Mouse (Mus musculus) lung, postnatal 25 days (tissue): ENCODE measurements around the gene Matn3.
A peak's percentile ranks its signal among the peaks of the same experiment; 100 is the strongest.

Source experiments
- DNase-seq: peaks from one replicate; pipeline ENCODE4 v3.0.0; 2022; ENCODE audit warnings: low spot score

Gene Matn3

DNA sequence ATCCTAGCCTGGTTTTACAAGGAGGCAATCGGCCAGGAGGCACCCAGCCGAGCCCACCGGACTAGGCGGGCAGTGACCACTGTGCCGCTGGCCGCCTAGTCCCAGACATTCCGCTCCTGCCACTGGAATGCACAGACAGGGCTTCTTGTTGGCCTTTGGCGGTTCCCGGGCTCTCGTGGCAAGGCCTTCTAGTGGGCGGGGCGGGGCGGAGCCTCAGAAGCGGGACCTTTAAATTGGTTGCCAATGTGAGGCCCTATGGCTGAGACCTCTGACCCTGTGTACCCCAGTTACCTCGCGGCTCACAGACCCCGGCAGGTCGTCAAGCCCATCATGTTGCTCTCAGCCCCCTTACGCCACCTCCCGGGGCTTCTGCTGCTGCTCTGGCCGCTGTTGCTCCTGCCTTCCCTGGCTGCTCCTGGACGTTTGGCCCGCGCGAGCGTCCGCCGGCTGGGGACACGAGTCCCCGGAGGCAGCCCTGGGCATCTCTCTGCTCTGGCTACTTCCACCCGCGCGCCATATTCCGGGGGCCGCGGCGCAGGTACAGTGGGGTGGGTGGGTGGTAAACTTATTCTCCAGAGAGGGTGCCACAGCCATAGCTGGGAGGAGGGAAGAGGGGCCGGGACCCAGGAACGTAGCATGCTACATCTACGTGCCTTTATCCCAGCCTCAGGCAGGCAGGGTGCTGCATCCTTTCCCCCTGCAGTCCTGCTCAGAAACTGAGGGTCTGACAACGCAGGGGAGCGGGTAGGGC lies at the start of gene Matn3:
Gene Matn3, plus strand, starts transcription at position 216 of the 751 bp plus-strand sequence.
- peak; percentile 83 for DNase-seq

DNA sequence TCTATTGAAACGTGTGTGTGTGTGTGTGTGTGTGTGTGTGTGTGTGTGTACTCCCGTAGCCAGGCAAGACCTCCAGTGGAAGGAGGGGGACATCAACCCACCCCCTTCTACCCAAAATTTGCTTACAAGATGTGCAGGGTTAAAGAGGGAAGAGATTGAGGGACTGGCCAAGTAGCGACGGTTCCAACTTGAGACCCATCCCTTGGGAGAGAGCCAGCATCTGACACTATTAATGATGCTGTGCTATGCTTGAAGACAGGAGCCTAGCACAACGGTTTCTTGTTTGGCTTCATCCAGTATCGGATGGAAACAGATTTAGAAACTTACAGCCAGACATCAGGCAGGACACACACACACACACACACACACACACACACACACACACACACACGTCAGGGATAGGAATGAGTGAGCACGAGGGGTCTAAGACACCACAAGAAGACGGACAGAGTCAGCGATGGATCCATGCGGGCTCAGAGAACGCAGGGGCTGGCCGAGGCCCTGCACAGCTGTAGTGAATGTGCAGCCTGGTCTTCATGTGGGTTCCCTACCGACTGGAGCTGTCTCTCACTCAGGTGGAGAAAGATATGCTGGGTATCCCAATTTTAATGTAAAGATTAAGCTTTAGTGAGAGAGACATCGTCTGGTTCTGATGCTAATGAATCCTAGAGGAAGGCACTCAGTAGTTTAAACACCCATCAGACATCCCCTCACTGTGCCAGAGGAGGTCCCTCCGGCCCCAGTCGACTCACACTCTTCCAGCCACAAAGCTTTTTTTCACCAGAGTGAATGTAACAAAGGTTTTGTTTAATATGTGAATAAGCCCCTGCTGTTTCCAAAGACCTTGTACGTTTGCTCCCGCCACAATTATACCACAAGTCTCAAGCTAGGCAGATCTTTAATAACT lies 48.6 kb upstream of the Matn3 start:
- DNase-seq = no peak

DNA sequence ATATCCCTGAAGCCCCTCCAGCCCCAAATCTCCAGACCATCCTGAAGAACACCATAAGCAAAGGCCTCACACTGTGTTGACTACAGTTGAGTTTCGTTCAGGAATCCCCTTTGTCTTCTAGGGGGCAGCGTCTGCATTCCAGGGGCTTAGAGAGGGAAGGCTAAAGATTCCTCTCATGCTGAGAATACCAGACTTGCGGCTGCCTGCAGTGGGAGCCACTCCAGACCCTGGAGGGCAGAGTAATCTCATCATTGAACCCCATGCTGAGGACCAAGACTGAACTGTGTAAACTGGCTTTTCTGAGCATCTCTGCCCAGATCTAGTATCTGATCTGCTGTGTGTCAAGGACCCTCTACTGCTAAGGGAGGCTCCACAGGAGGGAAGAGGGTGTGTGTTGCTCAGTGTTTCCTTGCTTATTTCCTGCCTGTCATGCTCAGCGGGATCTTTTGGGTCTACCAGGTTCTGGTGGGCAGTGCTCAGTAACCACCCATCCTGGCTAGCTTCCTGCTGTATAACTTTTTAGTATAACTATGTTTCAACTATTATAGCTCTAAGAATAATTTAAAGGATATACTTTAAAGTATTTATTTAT lies 47.5 kb upstream of the Matn3 start:
- no peak for DNase-seq

GRCm38 (mm10) chr12:8900919-8901663 lies 46.6 kb upstream of the Matn3 start:
- peak; percentile 36 for DNase-seq

DNA sequence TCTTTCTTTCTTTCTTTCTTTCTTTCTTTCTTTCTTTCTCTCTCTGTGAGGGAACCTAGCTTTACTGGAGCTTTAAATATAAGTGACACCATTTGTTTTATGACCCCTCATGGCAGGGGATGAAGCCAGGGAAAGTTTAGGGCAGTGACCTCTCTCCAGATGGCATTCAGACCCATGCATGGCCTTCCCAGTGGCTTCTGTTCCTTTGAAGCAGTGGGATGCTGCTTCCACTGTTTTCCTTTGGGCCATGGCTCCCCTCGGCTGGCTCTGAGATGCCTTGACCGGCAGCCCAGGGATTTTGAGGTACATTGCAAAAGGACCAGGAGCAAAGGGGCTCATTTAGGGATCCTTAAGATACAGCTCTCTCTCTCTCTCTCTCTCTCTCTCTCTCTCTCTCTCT lies 45.8 kb upstream of the Matn3 start:
- no peak for DNase-seq

- no peak for DNase-seq
Observed at GRCm38 (mm10) chr12:8902479-8902878, 45.2 kb upstream of the Matn3 start.

GRCm38 (mm10) chr12:8912860-8913685 lies 34.7 kb upstream of the Matn3 start:
- no peak for DNase-seq

GRCm38 (mm10) chr12:8913701-8914340 lies 33.9 kb upstream of the Matn3 start:
- DNase-seq = no peak

DNA sequence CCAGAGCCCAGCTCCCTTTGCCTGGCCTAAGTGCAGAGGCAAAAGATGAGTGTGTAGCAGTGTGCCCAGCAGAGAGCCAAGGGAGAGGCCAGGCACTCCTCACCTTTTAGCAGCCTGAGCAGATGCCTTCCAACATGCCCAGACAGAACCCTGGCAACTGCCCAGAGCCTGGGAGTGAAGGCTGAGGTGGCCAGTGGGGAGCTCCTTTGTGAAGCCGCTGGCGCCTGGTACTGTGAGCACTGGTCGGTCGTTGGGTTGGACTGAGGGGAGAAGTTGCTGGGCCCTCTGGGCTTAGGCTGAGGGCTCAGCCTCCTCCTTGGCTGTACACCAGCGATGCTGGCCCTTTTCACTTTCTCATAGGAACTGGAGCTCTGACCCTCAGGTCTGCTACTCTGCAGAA lies 31.4 kb upstream of the Matn3 start:
- no peak for DNase-seq

DNA sequence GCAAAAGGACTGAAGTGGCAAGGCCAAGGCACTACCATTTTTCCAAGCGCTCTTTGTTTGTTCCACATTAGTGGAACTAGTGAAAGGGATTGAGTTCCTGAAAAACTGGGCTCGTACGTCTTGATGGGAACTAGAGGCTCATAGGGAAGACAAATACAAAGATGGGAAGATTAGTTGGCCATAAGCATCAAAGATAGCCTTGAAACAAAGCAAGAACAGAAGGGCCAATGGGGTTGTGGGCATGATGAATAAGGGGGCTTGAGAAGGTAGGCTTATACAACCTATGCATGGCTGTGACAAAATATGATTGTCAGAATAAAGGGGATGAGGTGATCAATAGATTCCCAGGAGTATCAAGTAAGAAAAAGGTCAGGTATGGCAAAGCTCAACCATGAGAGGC lies 28.5 kb upstream of the Matn3 start:
- no peak for DNase-seq

GRCm38 (mm10) chr12:8920996-8921393 lies 26.7 kb upstream of the Matn3 start:
- no peak for DNase-seq

DNA sequence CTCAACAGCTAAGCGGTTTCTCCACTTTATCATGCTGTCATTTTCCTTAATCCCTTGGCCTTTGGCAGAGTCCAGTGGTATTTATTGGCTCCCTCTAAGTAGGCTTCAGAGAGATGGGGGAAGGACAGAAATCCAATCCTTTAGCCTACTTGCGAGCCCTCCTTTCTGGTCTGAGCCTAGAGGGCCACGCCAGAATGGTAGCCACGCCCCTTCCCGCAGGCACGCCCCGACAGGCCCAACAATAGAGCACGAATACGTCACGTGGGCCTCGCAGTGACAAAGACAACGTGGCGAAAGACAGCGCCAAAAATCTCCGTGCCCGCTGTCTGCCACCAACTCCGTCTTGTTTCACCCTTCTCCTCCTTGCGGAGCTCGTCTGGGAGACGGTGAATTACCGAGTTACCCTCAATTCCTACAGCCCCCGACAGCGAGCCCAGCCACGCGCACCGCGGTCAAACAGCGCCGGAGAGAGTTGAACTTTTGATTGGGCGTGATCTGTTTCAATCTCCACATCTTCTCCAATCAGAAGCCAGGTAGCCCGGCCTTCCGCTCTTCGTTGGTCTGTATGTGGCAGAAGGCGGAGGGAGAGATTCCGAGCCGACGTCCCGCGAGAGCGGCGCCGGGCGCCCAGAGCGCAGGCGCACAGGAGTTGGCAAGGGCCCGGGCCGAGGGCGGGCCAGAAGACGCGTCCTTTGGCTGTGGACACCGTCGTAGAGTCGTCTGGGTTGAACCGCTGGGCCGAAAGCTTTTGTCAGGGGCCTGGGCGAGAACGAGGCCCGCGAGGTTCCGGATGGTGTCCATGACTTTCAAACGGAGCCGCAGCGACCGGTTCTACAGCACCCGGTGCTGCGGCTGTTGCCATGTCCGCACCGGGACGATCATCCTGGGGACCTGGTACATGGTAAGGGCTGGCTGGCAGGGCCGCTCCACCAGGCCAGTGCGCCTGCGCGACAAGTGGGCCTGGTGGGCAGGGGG lies 26.0 kb upstream of the Matn3 start, which contains the start of gene Laptm4a:
Gene Laptm4a, plus strand, starts transcription at position 271 of the 975 bp plus-strand sequence.
- peak; percentile 98 for DNase-seq

- no peak for DNase-seq
Observed at GRCm38 (mm10) chr12:8922369-8923124, 25.2 kb upstream of the Matn3 start.

DNA sequence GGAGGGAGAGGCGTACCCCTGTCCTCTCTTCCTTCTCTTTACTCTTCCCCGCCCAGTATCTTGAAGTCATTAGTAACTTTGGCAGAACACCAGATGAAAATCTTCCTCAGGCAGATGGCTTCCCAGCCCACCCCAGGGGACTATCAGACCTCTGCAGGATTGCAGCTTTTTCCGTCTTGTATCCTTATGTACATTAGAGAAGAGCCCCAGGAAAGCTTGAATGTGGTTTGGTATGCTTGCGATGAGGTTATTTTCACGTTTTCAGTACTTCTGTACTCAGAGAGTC lies 24.7 kb upstream of the Matn3 start:
- DNase-seq = no peak

- DNase-seq = no peak
Observed at GRCm38 (mm10) chr12:8923603-8924002, 24.1 kb upstream of the Matn3 start.

GRCm38 (mm10) chr12:8927652-8928051 lies 20.1 kb upstream of the Matn3 start:
- DNase-seq = peak; percentile 42

GRCm38 (mm10) chr12:8928766-8929165 lies 19.0 kb upstream of the Matn3 start:
- no peak for DNase-seq

DNA sequence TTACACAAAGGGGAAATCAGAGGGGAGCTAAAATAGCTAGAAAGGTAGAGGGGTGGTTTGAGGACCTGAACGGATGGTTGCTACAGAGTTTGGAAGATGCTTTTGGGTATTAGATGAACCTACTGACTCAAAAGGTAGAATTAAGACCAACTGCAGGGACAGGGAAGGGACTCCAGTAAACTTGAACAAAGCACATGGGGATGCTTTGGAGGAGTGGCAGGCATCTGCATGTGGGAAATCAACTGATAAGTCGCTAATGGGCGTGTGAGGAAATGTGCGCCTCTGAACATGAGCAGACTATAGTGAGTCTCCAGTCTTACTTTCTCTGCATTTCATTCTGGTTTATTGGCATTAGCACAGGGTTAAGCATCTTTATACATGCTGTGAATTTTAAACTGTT lies 16.6 kb upstream of the Matn3 start:
- DNase-seq = no peak

DNA sequence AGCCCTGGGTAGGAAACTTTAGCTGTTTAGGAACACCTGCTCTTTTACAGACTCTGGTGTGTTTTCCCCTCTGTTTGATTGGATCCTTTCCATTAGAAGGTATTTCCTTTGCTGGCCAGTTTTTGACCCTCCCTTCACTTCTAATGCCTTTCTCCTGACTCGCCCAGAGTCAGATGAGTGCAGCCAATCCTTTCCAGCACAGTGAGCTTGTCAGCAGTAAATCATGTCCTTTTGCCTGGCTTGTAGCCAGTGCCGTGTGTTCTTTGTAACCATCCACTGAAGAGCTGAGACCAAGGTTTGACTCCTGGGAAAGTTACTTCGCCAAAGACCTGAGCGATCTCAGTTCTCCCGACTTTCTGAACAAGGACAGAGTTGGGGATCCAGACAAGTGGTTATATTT lies 12.4 kb upstream of the Matn3 start:
- peak; percentile 39 for DNase-seq
